Mouse (Mus musculus) heart, embryonic 13.5 days (tissue): ENCODE results near the gene Gm49396. TPM values are rescaled to one million over a fixed set of nuclear protein-coding genes. Genes with fewer than 3 reads are reported as not detected.

Experiments
- microRNA-seq: library from miRNA; unstranded; fragments of <30 nt; microRNA quantifications from one replicate; pipeline ENCODE4, GENCODE M21; 2016
- polyA plus RNA-seq: library from polyadenylated mRNA; unstranded; fragments of >200 nt; fragmentation: Nextera tagmentation; extraction: Ambion mirVana; gene quantifications from 2 replicates; pipeline ENCODE4 v1.2.1, GENCODE M21; 2015

The Gm49396 gene
- polyA plus RNA-seq, 1 experiment from 2014 or later, result 7.4 TPM

Small RNAs within 50 kb of the gene (microRNA-seq; reads per million reads assigned to microRNA genes)
- gene Gm38670, result 2.0 reads per million, percentile 3 among the genes with 10 or more reads in this experiment
- not detected for gene Mir3569

Other genes with a start within 250 kb of the Gm49396 start
- 18.3 and 20.2 TPM in 2 replicates for gene Syne4, start 248.5 kb upstream of the Gm49396 start, polyA plus RNA-seq
- 2.5 and 3.3 TPM in 2 replicates for gene E130208F15Rik, start 241.6 kb upstream of the Gm49396 start, polyA plus RNA-seq
- gene Sdhaf1, start 239.4 kb upstream of the Gm49396 start, polyA plus RNA-seq, result 14.6 and 15.1 TPM in 2 replicates
- gene Lrfn3, start 200.6 kb upstream of the Gm49396 start, polyA plus RNA-seq, result 1.9 TPM in 2 replicates
- gene Tyrobp, start 149.6 kb upstream of the Gm49396 start, polyA plus RNA-seq, result 27.8 and 28.7 TPM in 2 replicates
- gene Hcst, start 143.5 kb upstream of the Gm49396 start, polyA plus RNA-seq, result 0.66 and 0.90 TPM in 2 replicates
- gene Nfkbid, start 141.6 kb upstream of the Gm49396 start, polyA plus RNA-seq, result 1.2 and 1.4 TPM in 2 replicates
- gene Aplp1, start 117.8 kb upstream of the Gm49396 start, polyA plus RNA-seq, result 26.8 and 29.5 TPM in 2 replicates
- 0.45 and 0.49 TPM in 2 replicates for gene Kirrel2, start 105.7 kb upstream of the Gm49396 start, polyA plus RNA-seq
- gene Nphs1, start 105.0 kb upstream of the Gm49396 start, polyA plus RNA-seq, result 0.12 TPM in 1 of 2 replicates, not detected in the other
- 0.13 and 1.0 TPM in 2 replicates for gene Prodh2, start 69.7 kb upstream of the Gm49396 start, polyA plus RNA-seq
- 8.0 and 9.3 TPM in 2 replicates for gene Arhgap33, start 28.3 kb upstream of the Gm49396 start, polyA plus RNA-seq
- 76.6 and 86.4 TPM in 2 replicates for gene Hspb6, start 11.2 kb upstream of the Gm49396 start, polyA plus RNA-seq
- gene Proser3, start 11.0 kb upstream of the Gm49396 start, polyA plus RNA-seq, result 8.7 and 9.6 TPM in 2 replicates
- gene Lin37, start 3.5 kb upstream of the Gm49396 start, polyA plus RNA-seq, result 31.0 and 36.9 TPM in 2 replicates
- gene U2af1l4, start within 50 bp of the Gm49396 start, polyA plus RNA-seq, result 85.6 and 92.3 TPM in 2 replicates
- 114 and 116 TPM in 2 replicates for gene Psenen, start 283 bp downstream of the Gm49396 start, polyA plus RNA-seq
- gene Igflr1, start 2.1 kb downstream of the Gm49396 start, polyA plus RNA-seq, result 3.5 and 3.6 TPM in 2 replicates
- 4.4 and 5.7 TPM in 2 replicates for gene Kmt2b, start 25.4 kb downstream of the Gm49396 start, polyA plus RNA-seq
- 0.13 and 0.19 TPM in 2 replicates for gene Zbtb32, start 35.6 kb downstream of the Gm49396 start, polyA plus RNA-seq
- 0.33 and 0.37 TPM in 2 replicates for gene Upk1a, start 49.5 kb downstream of the Gm49396 start, polyA plus RNA-seq
- 1,963 and 2,109 TPM in 2 replicates for gene Cox6b1, start 62.8 kb downstream of the Gm49396 start, polyA plus RNA-seq
- gene Etv2, start 72.5 kb downstream of the Gm49396 start, polyA plus RNA-seq, result 0.33 and 0.37 TPM in 2 replicates
- gene Rbm42, start 87.0 kb downstream of the Gm49396 start, polyA plus RNA-seq, result 79.5 and 88.4 TPM in 2 replicates
- gene Haus5, start 101.7 kb downstream of the Gm49396 start, polyA plus RNA-seq, result 30.1 and 32.3 TPM in 2 replicates
- gene Pmis2, start 108.3 kb downstream of the Gm49396 start, polyA plus RNA-seq, result not detected in 2 replicates
- 1.9 TPM in 2 replicates for gene 2200002J24Rik, start 135.6 kb downstream of the Gm49396 start, polyA plus RNA-seq
- gene Atp4a, start 148.9 kb downstream of the Gm49396 start, polyA plus RNA-seq, result 0.46 and 1.0 TPM in 2 replicates
- 165 and 182 TPM in 2 replicates for gene Tmem147, start 166.2 kb downstream of the Gm49396 start, polyA plus RNA-seq
- 0.20 and 0.64 TPM in 2 replicates for gene Gapdhs, start 180.3 kb downstream of the Gm49396 start, polyA plus RNA-seq
- 0.47 and 0.68 TPM in 2 replicates for gene Sbsn, start 188.1 kb downstream of the Gm49396 start, polyA plus RNA-seq
- 0.71 and 1.2 TPM in 2 replicates for gene Dmkn, start 200.4 kb downstream of the Gm49396 start, polyA plus RNA-seq
- 0.41 and 0.53 TPM in 2 replicates for gene Krtdap, start 224.6 kb downstream of the Gm49396 start, polyA plus RNA-seq